Mouse (Mus musculus): ENCODE measurements around the gene Ormdl3. TPM values are rescaled to one million over a fixed set of nuclear protein-coding genes. Genes with fewer than 3 reads are reported as not detected.
"Not testable (repeated sequence)": the region's sequence is repeated elsewhere in the genome, so short reads cannot be mapped to it uniquely, and the experiment has no call there.

The Ormdl3 gene
- 10 to 100 TPM; 20.9 to 24.0 TPM for total RNA-seq (2021)
- long read RNA-seq, experiment 1, transcript Ormdl3-201 (4 exons, 2,184 nt), result major isoform, 9 of 19 reads
- long read RNA-seq, experiment 1, partial matches to known transcripts, result 0 of 19 reads
- long read RNA-seq, experiment 1, other reads (novel, unspliced or antisense), result 10 of 19 reads
- long read RNA-seq, experiment 2, transcript Ormdl3-201 (4 exons, 2,184 nt), result major isoform, 13 of 22 reads
- long read RNA-seq, experiment 2, partial matches to known transcripts, result 0 of 22 reads
- long read RNA-seq, experiment 2, other reads (novel, unspliced or antisense), result 9 of 22 reads

- intact Hi-C loops (cut with DNase I), result no loop called here
- DNase-seq, result peak; percentile 97 to 98
Measured at GRCm38 (mm10) chr11:98586892-98587563, at the start of gene Ormdl3. Gene Ormdl3 (minus strand): TSS chr11:98587368.

GRCm38 (mm10) chr11:98635312-98635970, 48.3 kb upstream of the Ormdl3 start:
- DNase-seq; intact Hi-C loops (cut with DNase I): not testable (repeated sequence)

DNA sequence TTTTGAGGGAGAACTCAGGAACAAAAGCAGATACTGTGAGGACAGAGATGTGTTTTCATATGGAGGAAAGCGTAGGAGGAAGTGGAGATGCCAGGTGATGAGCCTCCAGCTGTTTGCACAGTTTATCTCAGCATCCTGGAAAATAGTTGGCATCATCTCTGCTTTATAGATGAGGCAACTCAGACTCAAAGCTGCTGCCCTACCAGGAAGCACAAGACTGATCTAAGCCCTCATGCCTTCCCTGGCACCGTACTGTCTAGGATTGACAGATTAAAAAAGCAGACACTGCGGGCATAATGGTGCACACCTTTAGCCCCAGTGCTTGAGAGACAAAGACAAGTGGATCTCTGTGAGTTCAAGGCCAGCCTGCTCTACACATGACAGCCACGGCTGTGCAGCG, 43.5 kb upstream of the Ormdl3 start:
- no peak for DNase-seq
- intact Hi-C loops (cut with DNase I), result no loop called here

DNA sequence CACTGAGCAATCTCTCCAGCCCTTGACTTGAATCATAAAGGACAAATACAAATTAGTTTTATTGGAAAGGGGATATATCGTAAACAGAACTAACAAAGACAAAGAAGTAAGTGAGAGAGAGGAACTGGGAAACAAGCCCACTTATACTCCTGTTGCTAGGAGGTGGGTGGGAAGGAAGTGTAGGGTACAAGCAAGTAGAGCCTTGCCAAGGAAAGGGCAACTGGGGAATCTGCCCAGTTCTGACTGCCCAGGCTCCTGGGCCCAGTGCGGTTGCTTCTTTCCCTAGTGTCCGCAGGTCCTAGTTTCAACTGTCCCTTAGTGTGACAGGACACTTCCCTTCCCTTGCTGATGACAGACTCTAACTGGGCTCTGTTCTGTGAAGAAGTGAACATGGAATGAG, 41.5 kb upstream of the Ormdl3 start:
- intact Hi-C loops (cut with DNase I), result no loop called here

GRCm38 (mm10) chr11:98625611-98626410, 38.6 kb upstream of the Ormdl3 start, which contains the start of the genes Gm12355 and Gsdma3:
Gene Gm12355 (minus strand): TSS chr11:98625661.
Gene Gsdma3 (plus strand): TSS chr11:98626360.
- intact Hi-C loops (cut with DNase I), result no loop called here
- no peak for DNase-seq

More for the DNA sequence above, 41.5 kb upstream of the Ormdl3 start:
- no peak for DNase-seq

GRCm38 (mm10) chr11:98624381-98624780, 37.2 kb upstream of the Ormdl3 start:
- DNase-seq; intact Hi-C loops (cut with DNase I): not testable (repeated sequence)

- intact Hi-C loops (cut with DNase I); DNase-seq: not testable (repeated sequence)
Measured at GRCm38 (mm10) chr11:98623981-98624380, 36.8 kb upstream of the Ormdl3 start.

DNA sequence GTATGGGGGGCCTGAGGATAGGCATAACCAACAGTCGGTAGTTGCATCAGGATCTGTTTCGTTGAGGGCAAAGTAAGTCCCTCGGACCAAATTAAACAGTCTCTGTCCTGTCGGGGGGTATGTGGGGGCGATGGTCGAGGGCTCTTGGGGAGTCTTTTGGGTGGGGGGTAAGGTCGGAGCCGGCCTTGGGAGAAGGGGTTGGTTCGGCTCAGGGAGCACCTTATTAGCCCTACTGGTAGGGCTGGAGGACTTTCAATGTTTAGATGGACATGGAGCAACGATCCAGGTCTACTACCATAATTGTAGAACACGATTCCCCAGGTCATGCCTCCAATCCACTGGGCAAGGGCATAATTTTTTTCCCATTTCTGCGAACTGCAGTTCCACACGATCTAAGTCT, 33.6 kb upstream of the Ormdl3 start:
- intact Hi-C loops (cut with DNase I), result no loop called here
- no peak for DNase-seq

- DNase-seq, result no peak
- intact Hi-C loops (cut with DNase I), result loop anchor here (10.0 kb wide), 1 partner anchor 48 kb away; no protein-coding TSS in a partner anchor
Measured at GRCm38 (mm10) chr11:98606763-98607162, 19.6 kb upstream of the Ormdl3 start.

DNA sequence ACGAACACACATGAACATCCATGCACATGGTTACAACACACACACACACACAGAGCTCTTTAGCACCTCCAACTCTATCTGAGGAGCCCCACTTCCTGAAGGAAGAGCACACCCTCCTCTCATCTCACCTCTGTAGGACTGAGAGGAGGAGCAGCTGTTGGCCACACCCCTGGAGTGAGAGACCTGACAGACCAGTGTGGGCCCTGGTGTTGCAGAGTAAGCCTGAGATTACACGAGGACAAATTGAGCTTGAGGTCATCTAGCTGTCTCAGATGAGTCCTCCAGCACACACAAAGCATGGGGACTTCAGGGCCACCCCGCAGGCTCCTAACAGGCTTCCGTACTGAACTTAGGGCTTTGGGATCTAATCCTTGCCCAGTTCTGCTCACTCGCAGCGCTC, 17.7 kb upstream of the Ormdl3 start:
- intact Hi-C loops (cut with DNase I), result loop anchor here (10.0 kb wide), 1 partner anchor 50 kb away; no protein-coding TSS in a partner anchor
- not testable (repeated sequence) for DNase-seq

DNA sequence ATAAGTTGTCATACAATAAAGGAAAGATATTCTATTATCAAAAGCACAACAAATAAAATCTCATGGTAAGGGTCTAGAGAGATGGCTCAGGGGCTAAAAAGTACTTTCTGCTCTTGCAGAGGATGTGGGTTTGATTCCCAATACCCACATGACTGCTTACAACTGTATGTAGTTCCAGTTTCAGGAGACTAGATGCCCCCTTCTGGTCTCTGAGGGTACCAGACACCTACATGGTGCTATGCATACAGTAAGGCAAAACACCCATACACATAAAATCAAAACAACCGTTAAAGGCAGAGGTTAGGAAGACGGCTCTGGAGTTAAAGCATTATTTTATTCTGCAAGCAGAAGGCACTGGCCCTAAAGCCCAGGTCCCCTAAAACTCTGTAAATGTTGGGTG, 16.8 kb upstream of the Ormdl3 start:
- no peak for DNase-seq
- intact Hi-C loops (cut with DNase I), result loop anchor here (10.0 kb wide), 1 partner anchor 51 kb away; no protein-coding TSS in a partner anchor

- DNase-seq, result no peak
- intact Hi-C loops (cut with DNase I), result loop anchor here (10.0 kb wide), 1 partner anchor 53 kb away; no protein-coding TSS in a partner anchor
Measured at GRCm38 (mm10) chr11:98602090-98602690, 15.0 kb upstream of the Ormdl3 start.

GRCm38 (mm10) chr11:98599291-98599690, 12.1 kb upstream of the Ormdl3 start:
- DNase-seq, result no peak
- intact Hi-C loops (cut with DNase I), result no loop called here

DNA sequence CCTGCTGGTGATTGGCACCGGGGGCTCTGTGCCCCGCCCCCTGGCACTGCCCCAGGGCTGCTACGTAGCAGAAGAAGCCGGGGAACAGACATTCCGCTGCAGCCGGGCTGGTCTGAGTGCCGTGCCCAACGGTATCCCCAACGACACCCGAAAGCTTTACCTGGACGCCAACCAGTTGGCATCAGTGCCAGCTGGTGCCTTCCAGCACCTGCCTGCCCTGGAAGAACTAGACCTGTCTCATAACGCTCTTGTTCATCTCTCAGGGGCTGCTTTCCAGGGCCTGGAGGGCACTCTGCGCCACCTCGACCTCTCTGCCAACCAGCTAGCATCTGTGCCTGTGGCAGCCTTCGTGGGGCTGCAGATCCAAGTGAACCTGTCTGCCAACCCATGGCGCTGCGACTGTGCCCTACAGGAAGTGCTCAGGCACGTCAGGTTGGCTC, 11.7 kb upstream of the Ormdl3 start:
- peak in 1 of 2 experiments; percentile 12 for DNase-seq
- intact Hi-C loops (cut with DNase I), result no loop called here

DNA sequence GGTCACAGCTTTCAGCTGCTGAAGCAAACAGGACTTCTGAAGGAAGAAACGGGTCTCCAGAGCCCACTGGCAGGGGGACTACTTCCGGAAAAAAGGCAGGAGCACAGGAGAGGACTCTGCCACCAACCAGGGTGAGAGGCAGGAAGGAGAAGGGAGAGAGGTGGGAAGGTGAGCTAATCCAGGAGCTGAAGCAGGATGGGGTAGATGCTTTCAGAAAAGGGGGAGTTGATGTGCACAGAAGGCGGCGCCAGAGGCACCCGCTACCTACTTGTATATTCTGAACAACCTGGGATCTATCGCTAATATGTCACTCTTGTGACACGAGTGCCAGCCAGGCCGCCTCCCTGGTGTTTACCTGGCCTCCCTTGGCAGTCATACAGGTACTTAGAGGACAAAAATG, 10.8 kb upstream of the Ormdl3 start, which contains the start of gene Lrrc3c:
Lrrc3c (plus strand) TSS at position 301 of the 400 bp plus-strand sequence.
- intact Hi-C loops (cut with DNase I), result no loop called here
- peak in 1 of 2 experiments; percentile 9 for DNase-seq

DNA sequence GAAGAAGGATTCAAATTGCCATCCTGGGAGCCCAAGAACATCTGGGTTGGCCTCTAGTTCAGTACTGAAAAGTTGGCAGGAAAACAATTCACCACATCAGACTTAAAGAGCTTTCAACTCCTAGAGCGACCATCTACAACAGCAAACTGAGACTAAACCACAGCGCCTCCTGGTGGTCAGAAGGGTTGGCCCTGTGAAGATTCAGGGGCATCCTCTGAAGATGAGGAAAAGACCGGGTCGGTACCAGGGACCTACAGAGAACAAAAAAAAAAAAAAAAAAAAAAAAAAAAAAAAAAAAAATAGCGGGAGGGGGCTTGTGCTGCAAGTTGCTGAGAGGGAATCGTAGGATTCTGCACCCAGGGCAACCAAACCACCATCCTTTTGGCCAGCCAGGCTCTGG, 10.2 kb upstream of the Ormdl3 start:
- intact Hi-C loops (cut with DNase I), result no loop called here
- DNase-seq, result peak in 1 of 2 experiments; percentile 25

DNA sequence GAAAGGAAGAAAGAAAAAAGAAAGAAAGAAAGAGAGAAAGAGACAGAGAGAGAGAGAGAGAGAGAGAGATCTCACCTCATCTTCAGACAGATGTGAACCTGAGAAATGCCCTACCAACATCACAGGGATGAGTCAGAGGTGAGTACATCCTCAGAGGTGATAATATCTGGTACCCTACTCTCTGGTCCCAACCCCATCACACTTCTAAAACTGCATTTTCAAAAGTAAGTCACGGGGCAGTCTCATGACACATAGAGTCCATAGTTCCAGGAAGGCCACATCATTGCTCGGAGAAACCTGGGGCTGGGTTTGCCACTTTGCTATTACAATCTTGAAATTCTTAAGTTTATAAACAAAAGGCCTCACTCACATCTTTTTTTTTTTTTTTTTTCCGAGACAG, 8.8 kb upstream of the Ormdl3 start:
- intact Hi-C loops (cut with DNase I), result no loop called here
- no peak for DNase-seq

GRCm38 (mm10) chr11:98595473-98595872, 8.3 kb upstream of the Ormdl3 start:
- peak in 1 of 2 experiments; percentile 8 for DNase-seq
- intact Hi-C loops (cut with DNase I), result no loop called here

- no peak for DNase-seq
- intact Hi-C loops (cut with DNase I), result no loop called here
Measured at GRCm38 (mm10) chr11:98595021-98595420, 7.9 kb upstream of the Ormdl3 start.

All from gastrocnemius, postnatal 36 days (tissue).